Mouse (Mus musculus) thymus, adult 2 months (tissue): ENCODE results near the gene Ift52.

Experiments
- CTCF ChIP-seq: fragments of 200-500 bp; IDR thresholded peaks from 2 replicates; pipeline ENCODE4 v1.5.1; 2012; ENCODE audit warnings: mild to moderate bottlenecking, control low read depth, low read length, moderate library complexity, borderline replicate concordance; ENCODE audit not compliant: control insufficient read depth, poor library complexity, insufficient read depth; ENCODE audit errors: extremely low read depth
- POLR2A ChIP-seq: fragments of 200-500 bp; IDR thresholded peaks from 2 replicates; pipeline ENCODE4 v1.6.1; 2012; ENCODE audit warnings: mild to moderate bottlenecking, low read length, control low read depth, moderate library complexity; ENCODE audit not compliant: control insufficient read depth, poor library complexity, insufficient read depth; ENCODE audit errors: extremely low read depth

DNA sequence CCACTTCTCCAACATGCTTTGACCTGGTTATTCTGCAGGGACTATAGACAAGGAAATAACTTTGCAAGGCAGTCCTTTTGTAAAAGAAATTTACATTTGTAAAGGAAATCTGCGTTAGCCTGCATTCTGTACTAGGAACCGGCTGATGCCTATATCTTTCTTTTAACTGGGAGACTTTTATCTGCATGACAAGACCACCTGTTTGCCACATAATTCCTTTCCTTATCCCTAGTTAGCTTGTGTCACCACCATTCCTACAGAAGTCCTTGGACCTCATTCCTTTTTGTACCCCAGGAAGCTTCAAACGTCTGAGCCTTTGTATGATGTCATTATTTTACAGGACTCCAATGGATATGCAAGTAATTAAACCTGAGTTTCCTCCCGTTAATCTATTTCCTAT lies 35.7 kb downstream of the Ift52 start:
- no peak for TF ChIP-seq POLR2A
- TF ChIP-seq CTCF = no peak
